Mouse (Mus musculus): ENCODE results near the gene Fars2.

DNA sequence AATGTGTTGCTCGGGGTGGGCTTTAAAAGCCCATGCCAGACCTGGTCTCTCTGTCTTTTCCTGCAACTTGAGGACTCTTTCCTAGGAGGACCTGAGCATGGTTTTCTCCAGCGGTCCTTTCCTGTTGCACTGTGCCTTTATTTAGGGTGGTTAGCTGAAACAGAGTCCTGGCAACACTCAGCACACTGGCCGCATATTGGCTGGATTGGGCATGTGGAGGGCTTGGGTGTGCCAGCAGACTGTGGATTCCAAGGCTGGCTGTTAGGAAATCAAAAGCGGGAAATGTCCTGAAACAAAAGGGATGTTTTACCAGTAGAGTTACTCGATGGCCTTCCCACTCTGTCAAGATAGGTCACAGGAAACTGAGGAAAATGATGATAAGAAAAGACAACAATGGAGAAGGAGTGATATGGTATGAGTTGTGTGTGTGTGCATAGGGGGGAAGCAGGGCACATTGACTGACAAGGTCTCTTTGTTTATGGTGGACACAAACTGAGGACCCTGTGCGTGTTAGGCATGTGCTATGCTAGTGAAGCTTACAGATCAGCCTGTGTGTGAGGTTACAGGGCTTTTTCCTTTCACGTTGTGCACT lies 39.2 kb downstream of the Fars2 start:
- TF ChIP-seq CTCF (IDR thresholded peaks at IDR 0.05; ENCODE audit: extremely low read depth, insufficient read length, insufficient replicate concordance, low read depth, low read length) (no peak), POLR2A (IDR thresholded peaks at IDR 0.05; ENCODE audit: low read depth, low read length) (no peak)

Measured in small intestine, adult 2 months (tissue).